Mouse (Mus musculus): ENCODE data around the gene Nqo2.

DNA sequence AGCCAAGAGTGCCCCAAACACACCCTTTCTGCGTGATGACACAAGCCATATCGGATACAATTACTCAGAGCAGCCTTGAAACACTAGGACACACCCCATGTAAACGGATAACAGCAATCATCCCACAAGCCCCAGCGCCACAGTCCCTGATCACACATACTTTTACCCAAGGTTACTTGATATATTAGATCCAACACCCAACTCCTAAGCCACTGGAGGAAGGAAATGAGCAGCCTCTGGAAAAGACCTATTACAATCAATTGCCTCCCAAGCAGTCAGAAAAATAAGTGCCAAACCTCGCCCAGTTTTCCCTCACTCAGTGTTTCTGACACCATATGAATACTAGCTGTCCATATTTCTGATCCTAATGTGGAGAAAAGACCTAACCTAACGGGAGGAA, 29.7 kb upstream of the Nqo2 start:
- TF ChIP-seq CTCF (IDR thresholded peaks at IDR 0.05; ENCODE audit: low read depth) (no peak), EP300 (IDR thresholded peaks at IDR 0.05; ENCODE audit: low read depth) (no peak)
